Mouse (Mus musculus): ENCODE measurements around the gene Iah1.

The Iah1 gene

GRCm38 (mm10) chr12:21318143-21318895 lies 2.1 kb downstream of the Iah1 start:
- DNase-seq (ENCODE audit: low read depth, low spot score), result no peak

GRCm38 (mm10) chr12:21320317-21320716 lies 4.1 kb downstream of the Iah1 start:
- no peak for DNase-seq (ENCODE audit: low read depth, low spot score)

DNA sequence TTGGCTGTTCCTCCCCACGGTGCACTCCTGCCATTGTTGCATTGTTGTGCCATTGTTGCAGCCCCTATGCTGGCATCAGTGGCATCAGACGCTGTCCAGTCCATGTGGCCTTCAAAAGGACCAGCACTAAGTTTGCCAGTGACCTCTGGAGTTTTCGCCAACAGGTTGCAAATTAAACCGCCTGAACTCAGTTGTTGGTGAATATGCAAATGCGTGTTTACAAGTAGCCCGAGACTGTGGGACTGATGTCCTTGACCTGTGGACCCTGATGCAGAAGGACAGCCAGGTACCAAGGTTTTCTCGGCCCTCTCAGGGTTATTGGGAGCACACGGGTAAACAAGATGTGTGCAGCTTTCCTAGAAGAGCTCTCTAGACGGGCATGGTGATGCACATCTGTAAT lies 5.0 kb downstream of the Iah1 start:
- DNase-seq (ENCODE audit: low read depth, low spot score), result no peak

DNA sequence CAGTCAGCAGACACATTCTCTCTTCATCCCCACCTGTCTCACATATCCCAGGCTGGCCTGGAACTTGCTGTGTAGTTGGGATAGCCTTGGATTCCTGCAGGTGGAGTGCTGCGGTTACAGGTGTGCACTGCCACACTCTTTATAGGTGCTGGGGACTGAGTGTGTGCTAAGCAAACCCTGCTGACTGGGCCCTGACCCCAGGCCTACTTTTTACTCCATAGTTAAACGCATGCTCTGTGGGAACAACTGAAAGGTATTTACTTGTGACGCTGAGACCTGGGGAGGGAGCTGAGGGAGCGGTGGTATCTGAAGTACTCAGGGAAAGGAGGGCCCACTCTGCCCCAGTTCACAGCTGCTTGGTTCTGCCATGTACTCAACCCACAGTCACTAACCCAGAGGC lies 6.1 kb downstream of the Iah1 start:
- no peak for DNase-seq (ENCODE audit: low read depth, low spot score)

GRCm38 (mm10) chr12:21322856-21323255 lies 6.7 kb downstream of the Iah1 start:
- no peak for DNase-seq (ENCODE audit: low read depth, low spot score)

DNA sequence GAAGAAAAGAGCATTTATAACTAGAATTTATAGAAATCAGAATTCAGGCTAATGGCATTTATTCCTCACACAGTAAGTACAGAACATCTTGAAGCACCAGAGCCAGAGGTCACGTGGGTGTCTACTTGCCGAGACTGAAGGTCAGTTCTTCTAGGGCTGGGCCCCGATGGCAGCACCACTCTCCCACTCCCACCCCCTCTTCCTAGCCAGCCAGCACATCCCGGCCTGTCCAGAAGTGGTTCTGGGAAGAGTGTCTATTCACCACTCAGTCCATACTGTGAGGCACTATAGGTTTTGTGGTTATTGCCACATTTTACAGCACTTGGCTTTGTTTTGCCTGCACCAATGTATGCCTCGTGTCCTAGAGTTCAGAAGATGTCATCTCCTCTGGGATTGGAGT lies 7.9 kb downstream of the Iah1 start:
- no peak for DNase-seq (ENCODE audit: low read depth, low spot score)

- DNase-seq (ENCODE audit: low read depth, low spot score), result no peak
Measured at GRCm38 (mm10) chr12:21325266-21325665, 9.1 kb downstream of the Iah1 start.

GRCm38 (mm10) chr12:21326325-21326724 lies 10.1 kb downstream of the Iah1 start:
- no peak for DNase-seq (ENCODE audit: low read depth, low spot score)

DNA sequence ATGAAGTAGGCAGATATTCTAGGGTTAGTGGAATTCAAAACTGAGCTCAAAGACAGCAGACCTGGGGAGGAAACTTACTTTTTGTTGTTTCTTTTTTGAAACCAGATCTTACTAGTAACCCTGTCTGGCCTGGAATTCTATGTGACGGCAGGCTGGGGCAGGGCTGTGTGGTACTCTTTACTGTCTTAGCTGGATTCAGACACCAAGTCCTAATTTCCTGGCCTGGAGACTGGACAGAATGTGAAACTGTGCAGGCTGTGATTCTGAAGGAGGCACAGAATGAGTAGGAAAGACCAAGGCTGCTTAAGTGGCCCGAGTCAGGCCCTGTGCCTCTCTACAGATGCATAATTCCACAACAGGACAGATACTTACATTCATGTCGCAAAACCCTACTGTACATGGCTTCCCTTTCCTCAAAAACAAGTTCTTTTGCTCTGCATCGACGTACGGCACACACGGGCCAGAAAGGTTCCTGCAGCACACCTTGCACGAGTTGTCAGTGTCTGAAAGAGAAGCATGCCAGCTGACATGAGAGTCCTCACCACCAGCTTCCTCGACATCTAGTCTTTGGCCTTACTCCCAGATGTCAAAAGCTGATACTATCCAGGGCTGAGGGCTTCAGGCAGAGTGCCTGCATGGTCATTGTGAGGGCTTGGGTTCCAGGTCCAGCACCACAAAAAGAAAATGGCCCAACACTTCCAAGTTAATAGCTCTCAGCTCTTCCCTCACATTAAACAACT lies 13.6 kb downstream of the Iah1 start:
- no peak for DNase-seq (ENCODE audit: low read depth, low spot score)

GRCm38 (mm10) chr12:21330961-21331576 lies 14.9 kb downstream of the Iah1 start:
- DNase-seq (ENCODE audit: low read depth, low spot score), result no peak

DNA sequence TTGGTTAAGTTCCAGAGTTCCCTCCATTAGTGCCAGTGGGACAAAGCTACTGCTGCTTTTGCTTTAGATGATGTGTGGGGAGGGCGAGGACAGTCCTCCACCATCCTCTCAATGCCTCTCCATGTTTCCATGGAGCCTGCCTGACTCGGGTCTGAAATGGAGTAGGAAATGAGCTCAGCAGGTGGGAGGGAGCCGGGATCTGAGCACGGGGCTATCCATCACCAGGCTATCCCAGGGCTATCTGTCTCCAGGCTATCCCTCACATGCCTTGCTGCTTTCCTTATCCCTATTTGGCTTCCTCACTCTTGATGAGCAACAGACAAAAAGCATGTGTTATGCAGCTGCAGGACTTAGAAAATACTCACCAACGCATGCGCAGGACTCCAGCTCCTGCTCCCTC lies 15.5 kb downstream of the Iah1 start:
- no peak for DNase-seq (ENCODE audit: low read depth, low spot score)

- DNase-seq (ENCODE audit: low read depth, low spot score), result no peak
Measured at GRCm38 (mm10) chr12:21333021-21333420, 16.8 kb downstream of the Iah1 start.

GRCm38 (mm10) chr12:21333766-21334165 lies 17.6 kb downstream of the Iah1 start:
- DNase-seq (ENCODE audit: low read depth, low spot score), result no peak

- no peak for DNase-seq (ENCODE audit: low read depth, low spot score)
Measured at GRCm38 (mm10) chr12:21335869-21336268, 19.7 kb downstream of the Iah1 start.

DNA sequence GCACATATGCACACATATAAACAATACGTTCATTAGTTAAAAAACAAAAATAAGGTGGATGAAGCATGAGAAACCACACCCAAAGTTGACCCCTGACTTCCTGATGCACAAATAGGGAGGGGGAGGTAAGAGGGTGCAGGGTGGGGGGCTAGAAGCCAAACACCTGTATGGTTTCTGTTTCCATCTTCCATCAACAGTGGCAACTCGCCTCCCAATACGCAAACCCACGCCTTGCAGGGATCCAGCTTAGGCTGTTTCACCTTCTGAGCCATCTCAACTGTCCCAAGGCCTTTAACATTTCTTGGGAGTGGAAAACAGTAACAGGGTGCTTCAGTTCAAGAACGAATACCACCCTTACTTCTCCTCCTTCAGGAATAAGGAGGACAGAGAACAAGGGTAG lies 21.0 kb downstream of the Iah1 start:
- no peak for DNase-seq (ENCODE audit: low read depth, low spot score)

DNA sequence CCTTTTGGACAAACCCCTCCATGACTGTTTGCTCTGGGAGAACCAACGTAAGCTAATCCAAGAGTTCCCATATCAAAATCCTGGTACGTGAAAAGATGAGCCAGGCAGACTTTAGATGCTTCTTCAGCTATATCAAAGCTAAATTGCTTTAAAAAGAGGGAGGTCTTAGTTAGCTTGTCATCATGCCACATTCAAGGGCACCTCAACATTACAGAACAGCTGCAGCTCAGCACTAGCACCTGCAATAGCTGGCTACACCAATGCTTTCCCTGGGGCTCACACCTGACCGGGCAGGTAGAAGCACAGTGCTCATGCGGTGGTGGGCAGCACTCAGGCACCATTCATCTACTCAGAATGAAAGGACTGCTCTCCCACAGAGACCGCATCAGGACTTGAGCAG lies 24.5 kb downstream of the Iah1 start:
- DNase-seq (ENCODE audit: low read depth, low spot score), result no peak

GRCm38 (mm10) chr12:21346972-21347371 lies 30.8 kb downstream of the Iah1 start:
- DNase-seq (ENCODE audit: low read depth, low spot score), result no peak

- DNase-seq (ENCODE audit: low read depth, low spot score), result no peak
Measured at GRCm38 (mm10) chr12:21350113-21350876, 34.1 kb downstream of the Iah1 start.

GRCm38 (mm10) chr12:21353681-21354080 lies 37.5 kb downstream of the Iah1 start:
- DNase-seq (ENCODE audit: low read depth, low spot score), result no peak

DNA sequence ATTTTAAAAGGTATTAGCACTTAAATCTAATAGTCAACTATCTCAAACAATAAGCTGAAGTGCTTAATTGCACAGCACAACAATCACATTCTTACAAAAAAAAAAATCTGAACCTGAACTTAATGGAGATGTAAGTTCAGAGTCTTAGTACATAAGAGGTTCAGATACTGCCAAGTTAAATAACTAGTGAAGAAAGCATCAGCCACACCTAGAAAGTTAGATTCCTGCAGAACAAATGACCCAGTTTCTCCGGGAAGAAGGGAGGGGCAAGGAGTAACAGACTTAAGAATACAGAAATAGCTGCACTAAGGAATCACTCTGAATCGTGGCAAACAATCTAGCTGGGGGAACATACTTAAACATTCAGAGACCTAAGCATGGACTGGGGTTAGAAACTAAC lies 46.5 kb downstream of the Iah1 start:
- no peak for DNase-seq (ENCODE audit: low read depth, low spot score)

DNA sequence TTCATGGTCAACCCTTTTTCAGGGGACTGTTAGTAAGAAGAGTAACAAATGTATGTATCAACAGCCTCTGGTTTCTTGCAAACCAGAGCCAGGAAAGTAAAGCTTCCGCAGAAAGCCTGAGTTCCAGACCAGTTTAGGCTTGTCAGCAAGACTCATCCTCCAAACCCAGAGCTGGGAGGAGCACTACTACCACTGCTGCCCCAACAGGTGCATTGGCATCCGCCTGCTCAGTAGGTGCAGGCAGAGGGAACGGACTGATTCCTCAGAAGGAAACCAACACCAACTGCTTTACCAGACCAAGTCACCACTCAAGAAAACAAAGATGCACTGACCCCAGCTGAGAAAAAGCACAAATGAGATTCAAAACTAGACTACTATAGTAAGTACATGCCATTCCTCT lies 47.0 kb downstream of the Iah1 start:
- no peak for DNase-seq (ENCODE audit: low read depth, low spot score)

Measured in brain, embryonic 18.5 days (tissue).